Mouse (Mus musculus): ENCODE measurements around the gene Zdhhc18. TPM values are rescaled to one million over a fixed set of nuclear protein-coding genes. Genes with fewer than 3 reads are reported as not detected.

The Zdhhc18 gene
- polyA plus RNA-seq, 1 experiment from 2014 or later, result 7.1 TPM

DNA sequence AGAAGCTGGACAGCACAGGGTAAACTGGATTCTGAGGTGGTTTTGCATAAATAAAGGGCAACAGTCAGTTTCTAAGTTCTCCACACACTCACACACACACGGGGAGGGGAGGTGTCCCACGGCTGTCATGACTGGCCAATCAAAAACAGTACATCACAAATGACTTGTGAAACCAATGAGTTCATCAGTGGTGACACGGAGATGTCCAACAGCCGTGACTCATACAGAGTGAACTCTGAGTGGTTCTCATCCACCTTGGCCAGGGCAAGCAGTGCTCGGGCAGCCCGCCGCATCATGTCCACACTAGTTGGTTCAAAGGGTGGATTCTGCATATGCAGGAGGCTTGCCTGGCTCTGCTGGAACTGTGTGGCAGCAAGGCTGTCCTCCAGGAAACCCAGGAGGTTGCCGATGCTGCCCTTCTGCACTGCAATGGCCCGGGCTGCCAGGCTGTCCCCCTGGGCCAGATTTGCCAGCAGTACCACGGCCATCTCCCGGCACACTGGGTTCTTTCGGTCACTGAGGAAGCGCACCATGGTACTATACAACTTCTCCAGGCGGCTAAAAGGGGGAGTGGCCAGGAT lies 30.3 kb upstream of the Zdhhc18 start:
- Histone ChIP-seq H3K4me3 (replicated peaks; ENCODE audit: low read depth, low read length) (no peak overlapping the region), H3K27me3 (ENCODE audit: insufficient read depth, low read length) (no peaks in the 10 kb centered on the region), H3K36me3 (ENCODE audit: insufficient read depth, low read length) (peaks cover 50% of the 10 kb centered on the region), H3K4me2 (ENCODE audit: low read length) (no peak overlapping the region), H3K4me1 (replicated peaks; ENCODE audit: insufficient read depth, low read length) (peaks cover 14% of the 10 kb centered on the region), H3K27ac (no peak overlapping the region), H3K9ac (ENCODE audit: low read depth, low read length) (no peak overlapping the region), H3K9me3 (replicated peaks; ENCODE audit: low read length) (no peaks in the 10 kb centered on the region)
- DNase-seq (ENCODE audit: low spot score) (no peak), ATAC-seq (replicated peaks; ENCODE audit: low FRiP score, low read depth) (no peak)
- WGBS, result 84% methylated on average over 14 of the region's 14 CpGs
- TF ChIP-seq CTCF (IDR thresholded peaks at IDR 0.05; ENCODE audit: low read depth), result no peak

DNA sequence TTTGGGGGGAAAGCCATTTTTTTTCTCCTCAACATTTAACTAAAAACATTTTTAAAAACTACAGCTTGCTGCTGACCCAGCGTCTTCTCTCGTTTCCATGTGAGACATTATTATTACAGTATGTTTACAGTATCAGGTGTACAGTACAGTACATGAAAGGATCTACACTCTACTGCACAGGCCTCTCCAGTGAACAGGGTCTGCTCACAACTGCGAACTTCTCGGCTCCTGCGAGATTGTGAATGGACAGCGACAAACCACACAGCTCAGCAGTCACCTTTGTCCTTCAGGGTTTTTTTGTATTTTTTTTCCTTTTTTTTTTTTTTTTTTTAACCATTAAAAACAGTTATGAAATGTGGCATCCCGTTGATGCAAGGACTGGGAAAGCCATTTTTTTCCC lies 29.7 kb upstream of the Zdhhc18 start:
- Histone ChIP-seq H3K27me3 (ENCODE audit: insufficient read depth, low read length) (no peaks in the 10 kb centered on the region), H3K4me3 (replicated peaks; ENCODE audit: low read depth, low read length) (no peak overlapping the region), H3K9me3 (replicated peaks; ENCODE audit: low read length) (no peaks in the 10 kb centered on the region), H3K36me3 (ENCODE audit: insufficient read depth, low read length) (peaks cover 43% of the 10 kb centered on the region), H3K4me2 (ENCODE audit: low read length) (no peak overlapping the region), H3K9ac (ENCODE audit: low read depth, low read length) (no peak overlapping the region), H3K4me1 (replicated peaks; ENCODE audit: insufficient read depth, low read length) (peaks cover 21% of the 10 kb centered on the region), H3K27ac (no peak overlapping the region)
- no peak for ATAC-seq (replicated peaks; ENCODE audit: low FRiP score, low read depth)
- no peak for TF ChIP-seq CTCF (IDR thresholded peaks at IDR 0.05; ENCODE audit: low read depth)
- no peak for DNase-seq (ENCODE audit: low spot score)
- 65% methylated on average over 7 of the region's 7 CpGs for WGBS

DNA sequence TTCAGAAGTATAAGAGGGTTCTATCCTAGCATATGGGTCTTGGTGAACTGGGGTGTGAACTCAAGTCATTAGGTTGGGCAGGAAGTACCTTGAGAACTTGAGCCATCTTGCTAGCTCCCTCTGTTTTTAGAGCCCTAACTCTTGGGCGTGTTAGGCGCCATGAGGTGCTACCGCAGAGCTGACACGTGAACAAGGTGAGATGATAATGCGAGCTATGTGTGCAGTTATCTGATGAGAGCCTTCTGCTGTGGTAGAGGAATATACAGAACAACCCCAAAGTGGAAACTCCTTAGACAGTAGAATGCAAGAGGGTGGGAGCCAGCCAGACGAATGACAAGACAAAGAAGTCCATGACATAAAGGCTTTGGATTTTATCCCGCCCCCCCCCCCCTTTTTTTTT lies 27.3 kb upstream of the Zdhhc18 start:
- H3K9me3 ChIP-seq (replicated peaks; ENCODE audit: low read length), result no peaks in the 10 kb centered on the region
- DNase-seq (ENCODE audit: low spot score) (no peak), ATAC-seq (replicated peaks; ENCODE audit: low FRiP score, low read depth) (no peak)
- peaks cover 24% of the 10 kb centered on the region for H3K36me3 ChIP-seq (ENCODE audit: insufficient read depth, low read length)
- H3K4me2 ChIP-seq (ENCODE audit: low read length), result no peak overlapping the region
- H3K4me3 ChIP-seq (replicated peaks; ENCODE audit: low read depth, low read length), result no peak overlapping the region
- no peaks in the 10 kb centered on the region for H3K27me3 ChIP-seq (ENCODE audit: insufficient read depth, low read length)
- peaks cover 28% of the 10 kb centered on the region for H3K4me1 ChIP-seq (replicated peaks; ENCODE audit: insufficient read depth, low read length)
- TF ChIP-seq CTCF (IDR thresholded peaks at IDR 0.05; ENCODE audit: low read depth), result no peak
- WGBS, result 74% methylated on average over 7 of the region's 7 CpGs
- no peak overlapping the region for H3K9ac ChIP-seq (ENCODE audit: low read depth, low read length)
- H3K27ac ChIP-seq, result no peak overlapping the region

DNA sequence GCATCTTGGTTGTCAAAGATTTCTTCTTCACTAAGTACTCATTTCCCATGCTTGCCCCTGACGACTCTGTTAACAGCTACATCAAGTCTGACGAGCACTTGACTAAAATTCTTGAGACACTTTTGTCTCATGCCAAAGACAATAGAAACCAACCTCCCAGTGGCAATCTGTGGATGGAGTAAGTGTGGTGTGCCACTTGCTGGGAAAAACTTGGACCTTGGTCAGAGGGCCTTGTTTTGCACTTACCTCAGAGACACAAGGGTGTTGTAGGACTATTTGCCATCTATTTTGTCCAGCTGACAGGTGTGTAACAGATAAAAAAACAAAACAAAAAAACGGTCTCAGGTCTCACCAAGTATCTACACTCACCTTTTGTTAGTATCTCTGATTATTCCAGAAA lies 26.2 kb upstream of the Zdhhc18 start:
- Histone ChIP-seq H3K9me3 (replicated peaks; ENCODE audit: low read length) (no peaks in the 10 kb centered on the region), H3K4me2 (ENCODE audit: low read length) (peak overlapping the region; percentile 27), H3K27me3 (ENCODE audit: insufficient read depth, low read length) (no peaks in the 10 kb centered on the region), H3K4me1 (replicated peaks; ENCODE audit: insufficient read depth, low read length) (peaks cover 28% of the 10 kb centered on the region), H3K4me3 (replicated peaks; ENCODE audit: low read depth, low read length) (no peak overlapping the region), H3K36me3 (ENCODE audit: insufficient read depth, low read length) (peaks cover 13% of the 10 kb centered on the region), H3K9ac (ENCODE audit: low read depth, low read length) (no peak overlapping the region), H3K27ac (peak overlapping the region; percentile 75)
- ATAC-seq (replicated peaks; ENCODE audit: low FRiP score, low read depth) (no peak), DNase-seq (ENCODE audit: low spot score) (no peak)
- 15% methylated on average over 3 of the region's 3 CpGs for WGBS
- TF ChIP-seq CTCF (IDR thresholded peaks at IDR 0.05; ENCODE audit: low read depth), result no peak

DNA sequence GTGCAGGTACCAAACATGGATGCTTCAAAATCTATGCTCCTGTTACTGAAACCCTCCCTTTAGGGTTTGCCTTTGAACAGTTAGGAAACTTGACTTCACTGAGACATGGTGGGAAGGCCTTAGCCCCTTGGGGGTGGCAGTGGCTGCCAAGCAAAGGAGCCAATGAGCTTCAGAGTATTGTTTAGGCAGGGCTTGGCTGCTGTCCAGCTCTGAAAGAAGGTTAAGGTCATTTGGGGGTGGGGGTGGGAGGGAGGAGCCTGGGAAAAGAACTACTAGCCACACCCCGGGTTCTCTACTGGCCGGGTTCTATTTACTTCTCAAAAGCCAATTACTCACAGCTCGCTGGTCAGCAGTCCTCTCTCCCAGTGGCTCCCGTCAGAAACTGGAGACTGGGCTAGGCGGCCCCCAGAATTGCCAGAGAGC lies 25.7 kb upstream of the Zdhhc18 start:
- no peaks in the 10 kb centered on the region for H3K9me3 ChIP-seq (replicated peaks; ENCODE audit: low read length)
- no peak overlapping the region for H3K9ac ChIP-seq (ENCODE audit: low read depth, low read length)
- no peaks in the 10 kb centered on the region for H3K27me3 ChIP-seq (ENCODE audit: insufficient read depth, low read length)
- TF ChIP-seq CTCF (IDR thresholded peaks at IDR 0.05; ENCODE audit: low read depth), result no peak
- peak; percentile 87 for DNase-seq (ENCODE audit: low spot score)
- ATAC-seq (replicated peaks; ENCODE audit: low FRiP score, low read depth), result 0 out of 2 replicates have a peak, but pooled peaks have one; percentile 8
- H3K27ac ChIP-seq, result peak overlapping the region; percentile 75
- H3K4me2 ChIP-seq (ENCODE audit: low read length), result peak overlapping the region; percentile 27
- peaks cover 8% of the 10 kb centered on the region; the same call in 1 of the 2 replicates for H3K36me3 ChIP-seq (ENCODE audit: insufficient read depth, low read length)
- H3K4me3 ChIP-seq (replicated peaks; ENCODE audit: low read depth, low read length), result no peak overlapping the region
- peaks cover 32% of the 10 kb centered on the region for H3K4me1 ChIP-seq (replicated peaks; ENCODE audit: insufficient read depth, low read length)
- 1% methylated on average over 5 of the region's 5 CpGs for WGBS

DNA sequence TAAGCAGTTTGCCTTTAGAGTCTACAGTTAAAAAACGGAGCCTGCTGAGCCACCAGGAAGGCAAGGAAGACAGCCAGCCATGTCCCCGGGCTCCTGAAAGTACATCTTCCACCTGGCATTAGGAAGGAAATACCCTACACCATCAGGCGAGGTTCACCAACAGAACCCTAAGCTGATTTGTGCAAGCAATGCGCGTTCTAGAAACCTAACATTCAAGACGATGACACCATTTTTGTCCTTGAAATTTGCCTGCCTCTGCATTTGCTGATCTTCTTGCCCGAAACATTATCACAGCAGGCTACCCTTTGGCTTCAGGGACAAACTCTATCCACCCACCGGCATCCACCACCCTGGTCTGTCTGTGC lies 24.4 kb upstream of the Zdhhc18 start:
- WGBS, result 49% methylated on average over 8 of the region's 8 CpGs
- Histone ChIP-seq H3K9me3 (replicated peaks; ENCODE audit: low read length) (no peaks in the 10 kb centered on the region), H3K4me2 (ENCODE audit: low read length) (peak overlapping the region; percentile 78), H3K9ac (ENCODE audit: low read depth, low read length) (no peak overlapping the region; the same call in 1 of the 2 replicates), H3K27ac (peak overlapping the region; percentile 99), H3K4me1 (replicated peaks; ENCODE audit: insufficient read depth, low read length) (peaks cover 37% of the 10 kb centered on the region), H3K27me3 (ENCODE audit: insufficient read depth, low read length) (no peaks in the 10 kb centered on the region), H3K4me3 (replicated peaks; ENCODE audit: low read depth, low read length) (no peak overlapping the region), H3K36me3 (ENCODE audit: insufficient read depth, low read length) (peaks cover 8% of the 10 kb centered on the region; the same call in 1 of the 2 replicates)
- DNase-seq (ENCODE audit: low spot score) (no peak), ATAC-seq (replicated peaks; ENCODE audit: low FRiP score, low read depth) (no peak)
- no peak for TF ChIP-seq CTCF (IDR thresholded peaks at IDR 0.05; ENCODE audit: low read depth)
